Mouse (Mus musculus) embryonic fibroblast, embryonic 13.5 days (primary cell): ENCODE data around the gene Gm21988. TPM values are rescaled to one million over a fixed set of nuclear protein-coding genes. Genes with fewer than 3 reads are reported as not detected.
A peak's percentile ranks its signal among the peaks of the same experiment; 100 is the strongest.

Experiments
- H3K27ac ChIP-seq: 2 replicates; pipeline ENCODE4 v1.5.1; 2012; ENCODE audit warnings: low read length, control low read depth, inconsistent platforms; ENCODE audit not compliant: insufficient read depth
- H3K4me1 ChIP-seq: 2 replicates; pipeline ENCODE4 v1.6.1; 2011; ENCODE audit warnings: low read length; ENCODE audit not compliant: control insufficient read depth, insufficient read depth
- H3K4me3 ChIP-seq: 2 replicates; pipeline ENCODE4 v1.5.1; 2011; ENCODE audit warnings: mild to moderate bottlenecking, control low read depth, low read length; ENCODE audit not compliant: insufficient read depth
- CTCF ChIP-seq: IDR thresholded peaks from 2 replicates; pipeline ENCODE4 v1.5.1; 2011; ENCODE audit warnings: mild to moderate bottlenecking, control low read depth, low read length, moderate library complexity, borderline replicate concordance; ENCODE audit not compliant: insufficient read depth
- POLR2A ChIP-seq: IDR thresholded peaks from 2 replicates; pipeline ENCODE4 v1.6.1; 2011; ENCODE audit warnings: low read depth, mild to moderate bottlenecking, control low read depth, low read length, moderate library complexity
- polyA plus RNA-seq: library from polyadenylated mRNA; stranded (reverse); fragments of >200 nt; gene quantifications from 2 replicates; pipeline ENCODE4 v1.2.4, GENCODE M21; 2011; ENCODE audit warnings: low read depth; ENCODE audit not compliant: missing spikeins, insufficient read length

The Gm21988 gene
- polyA plus RNA-seq, 1 experiment: 4.5 TPM

- H3K4me3 ChIP-seq: no peak overlapping the region
- no peak for TF ChIP-seq CTCF
- TF ChIP-seq POLR2A: 0 out of 2 replicates have a peak, but pooled peaks have one; percentile 17
- H3K27ac ChIP-seq: no peak overlapping the region
Observed at GRCm38 (mm10) chr11:70212896-70213295, 26.7 kb downstream of the Gm21988 start.

GRCm38 (mm10) chr11:70212423-70212822, 27.2 kb downstream of the Gm21988 start, which contains the start of gene Slc16a11:
Slc16a11 (plus strand) TSS chr11:70212752.
- Histone ChIP-seq H3K27ac (no peak within 1 kb of the TSS), H3K4me1 (0 out of 2 replicates have a peak, but pooled peaks cover 5% of the 10 kb centered on the region), H3K4me3 (no peak within 1 kb of the TSS)
- TF ChIP-seq POLR2A: no peak

More at GRCm38 (mm10) chr11:70212896-70213295, 26.7 kb downstream of the Gm21988 start:
- H3K4me1 ChIP-seq: 0 out of 2 replicates have a peak, but pooled peaks cover 5% of the 10 kb centered on the region

GRCm38 (mm10) chr11:70211972-70212371, 27.7 kb downstream of the Gm21988 start:
- TF ChIP-seq CTCF (no peak), POLR2A (no peak)
- H3K4me1 ChIP-seq: 0 out of 2 replicates have a peak, but pooled peaks cover 5% of the 10 kb centered on the region
- H3K27ac ChIP-seq: no peak overlapping the region
- H3K4me3 ChIP-seq: no peak overlapping the region

- 0 out of 2 replicates have a peak, but pooled peaks cover 5% of the 10 kb centered on the region for H3K4me1 ChIP-seq
- H3K4me3 ChIP-seq: no peak overlapping the region
- TF ChIP-seq CTCF (no peak), POLR2A (no peak)
- H3K27ac ChIP-seq: no peak overlapping the region
Observed at GRCm38 (mm10) chr11:70210681-70211080, 28.9 kb downstream of the Gm21988 start.

GRCm38 (mm10) chr11:70208778-70209388, 30.7 kb downstream of the Gm21988 start:
- Histone ChIP-seq H3K4me3 (no peak overlapping the region), H3K27ac (no peak overlapping the region), H3K4me1 (0 out of 2 replicates have a peak, but pooled peaks cover 5% of the 10 kb centered on the region)
- TF ChIP-seq POLR2A (no peak), CTCF (no peak)

GRCm38 (mm10) chr11:70207283-70207682, 32.3 kb downstream of the Gm21988 start:
- TF ChIP-seq CTCF (no peak), POLR2A (no peak)
- Histone ChIP-seq H3K4me3 (no peak overlapping the region), H3K4me1 (0 out of 2 replicates have a peak, but pooled peaks cover 5% of the 10 kb centered on the region), H3K27ac (no peak overlapping the region)

GRCm38 (mm10) chr11:70206801-70207200, 32.8 kb downstream of the Gm21988 start:
- no peak overlapping the region for H3K4me3 ChIP-seq
- H3K4me1 ChIP-seq: 0 out of 2 replicates have a peak, but pooled peaks cover 5% of the 10 kb centered on the region
- TF ChIP-seq CTCF: no peak
- TF ChIP-seq POLR2A: no peak
- H3K27ac ChIP-seq: no peak overlapping the region

GRCm38 (mm10) chr11:70201691-70202090, 37.9 kb downstream of the Gm21988 start:
- no peak overlapping the region for H3K27ac ChIP-seq
- H3K4me3 ChIP-seq: no peak overlapping the region
- TF ChIP-seq CTCF: peak; percentile 94
- no peak for TF ChIP-seq POLR2A
- H3K4me1 ChIP-seq: peaks cover 8% of the 10 kb centered on the region

GRCm38 (mm10) chr11:70200036-70200608, 39.5 kb downstream of the Gm21988 start:
- TF ChIP-seq CTCF (no peak), POLR2A (no peak)
- no peak overlapping the region for H3K27ac ChIP-seq

GRCm38 (mm10) chr11:70199107-70199506, 40.5 kb downstream of the Gm21988 start:
- H3K4me3 ChIP-seq: no peak overlapping the region
- peak overlapping the region; percentile 74; the same call in 1 of the 2 replicates for H3K27ac ChIP-seq
- peaks cover 11% of the 10 kb centered on the region for H3K4me1 ChIP-seq
- TF ChIP-seq CTCF (no peak), POLR2A (no peak)

More at GRCm38 (mm10) chr11:70200036-70200608, 39.5 kb downstream of the Gm21988 start:
- Histone ChIP-seq H3K4me1 (peaks cover 8% of the 10 kb centered on the region), H3K4me3 (no peak overlapping the region)
